Mouse (Mus musculus): ENCODE measurements at regions not wholly inside any gene's neighbourhood (a gene's known extent, or its start where the extent isn't known, plus 50 kb on each side); places are given as distances from the start of the nearest gene placed in this dataset.

GRCm38 (mm10) chr14:24939476-24940200, 452.7 kb downstream of the Rps24 start:
- peak; percentile 37 to 64 for DNase-seq (ENCODE audit: low spot score in 2 of 2)

- no peak for DNase-seq (ENCODE audit: low spot score in 2 of 2)
Observed at GRCm38 (mm10) chr14:24945716-24946115, 458.8 kb downstream of the Rps24 start.

GRCm38 (mm10) chr14:24947084-24947483, 460.2 kb downstream of the Rps24 start:
- DNase-seq (ENCODE audit: low spot score in 2 of 2), result no peak

GRCm38 (mm10) chr14:24955891-24956410, 469.0 kb downstream of the Rps24 start:
- no peak for DNase-seq (ENCODE audit: low spot score in 2 of 2)

- no peak for DNase-seq (ENCODE audit: low spot score in 2 of 2)
Observed at GRCm38 (mm10) chr14:24956528-24957210, 469.7 kb downstream of the Rps24 start.

- no peak for DNase-seq (ENCODE audit: low spot score in 2 of 2)
Observed at GRCm38 (mm10) chr14:24957392-24957791, 470.5 kb downstream of the Rps24 start.

GRCm38 (mm10) chr14:24958821-24959220, 471.9 kb downstream of the Rps24 start:
- no peak for DNase-seq (ENCODE audit: low spot score in 2 of 2)

- no peak for DNase-seq (ENCODE audit: low spot score in 2 of 2)
Observed at GRCm38 (mm10) chr14:24959401-24959800, 472.5 kb downstream of the Rps24 start.

GRCm38 (mm10) chr14:24960082-24960482, 473.2 kb downstream of the Rps24 start:
- DNase-seq (ENCODE audit: low spot score in 2 of 2), result no peak

- no peak for DNase-seq (ENCODE audit: low spot score in 2 of 2)
Observed at GRCm38 (mm10) chr14:24960875-24961274, 473.9 kb downstream of the Rps24 start.

- no peak for DNase-seq (ENCODE audit: low spot score in 2 of 2)
Observed at GRCm38 (mm10) chr14:24961721-24962120, 474.8 kb downstream of the Rps24 start.

- DNase-seq (ENCODE audit: low spot score in 2 of 2), result no peak
Observed at GRCm38 (mm10) chr14:24969584-24969983, 482.7 kb downstream of the Rps24 start.

GRCm38 (mm10) chr14:24972357-24972756, 485.4 kb downstream of the Rps24 start:
- DNase-seq (ENCODE audit: low spot score in 2 of 2), result no peak

GRCm38 (mm10) chr14:24973039-24973438, 485.9 kb upstream of the Zmiz1 start:
- DNase-seq (ENCODE audit: low spot score in 2 of 2), result no peak

- DNase-seq (ENCODE audit: low spot score in 2 of 2), result no peak
Observed at GRCm38 (mm10) chr14:24973591-24973990, 485.4 kb upstream of the Zmiz1 start.

GRCm38 (mm10) chr14:24982489-24982888, 476.5 kb upstream of the Zmiz1 start:
- no peak for DNase-seq (ENCODE audit: low spot score in 2 of 2)

- DNase-seq (ENCODE audit: low spot score in 2 of 2), result no peak
Observed at GRCm38 (mm10) chr14:24983279-24983678, 475.7 kb upstream of the Zmiz1 start.

- DNase-seq (ENCODE audit: low spot score in 2 of 2), result no peak
Observed at GRCm38 (mm10) chr14:24985806-24986359, 473.1 kb upstream of the Zmiz1 start.

GRCm38 (mm10) chr14:24986404-24986803, 472.6 kb upstream of the Zmiz1 start:
- no peak for DNase-seq (ENCODE audit: low spot score in 2 of 2)

GRCm38 (mm10) chr14:24993751-24994658, 465.0 kb upstream of the Zmiz1 start:
- DNase-seq (ENCODE audit: low spot score in 2 of 2), result no peak

- no peak for DNase-seq (ENCODE audit: low spot score in 2 of 2)
Observed at GRCm38 (mm10) chr14:24995226-24995625, 463.8 kb upstream of the Zmiz1 start.

All from frontal cortex, postnatal 25 days (tissue).